Mouse (Mus musculus): ENCODE data around the gene Tmem223.
A peak's percentile ranks its signal among the peaks of the same experiment; 100 is the strongest.

Gene Tmem223

GRCm38 (mm10) chr19:8803204-8803780 is 32.5 kb downstream of the Tmem223 start:
- DNase-seq (ENCODE audit: low spot score), result no peak

GRCm38 (mm10) chr19:8803879-8804660 is 33.3 kb downstream of the Tmem223 start:
- DNase-seq (ENCODE audit: low spot score), result no peak

GRCm38 (mm10) chr19:8806810-8807209 is 36.0 kb downstream of the Tmem223 start:
- DNase-seq (ENCODE audit: low spot score), result no peak

GRCm38 (mm10) chr19:8815812-8816211 is 45.0 kb downstream of the Tmem223 start:
- peak; percentile 55 for DNase-seq (ENCODE audit: low spot score)

GRCm38 (mm10) chr19:8817001-8817400 is 46.2 kb downstream of the Tmem223 start:
- DNase-seq (ENCODE audit: low spot score), result no peak

- DNase-seq (ENCODE audit: low spot score), result no peak
Measured at GRCm38 (mm10) chr19:8818301-8818798, 47.6 kb downstream of the Tmem223 start.

- DNase-seq (ENCODE audit: low spot score), result peak; percentile 100
Measured at GRCm38 (mm10) chr19:8818801-8819595, 48.2 kb downstream of the Tmem223 start, which contains the start of gene Ttc9c. Gene Ttc9c (minus strand): TSS chr19:8819333.

- peak; percentile 100 for DNase-seq (ENCODE audit: low spot score)
Measured at GRCm38 (mm10) chr19:8819596-8820423, 49.0 kb downstream of the Tmem223 start, which contains the start of gene Hnrnpul2. Gene Hnrnpul2 (plus strand): TSS chr19:8820010.

GRCm38 (mm10) chr19:8820424-8820956 is 49.7 kb downstream of the Tmem223 start:
- DNase-seq (ENCODE audit: low spot score), result no peak

GRCm38 (mm10) chr19:8821146-8821545 is 50.4 kb downstream of the Tmem223 start:
- no peak for DNase-seq (ENCODE audit: low spot score)
